Mouse (Mus musculus): ENCODE results near the gene Nrn1l. TPM values are rescaled to one million over a fixed set of nuclear protein-coding genes. Genes with fewer than 3 reads are reported as not detected.
A peak's percentile ranks its signal among the peaks of the same experiment; 100 is the strongest.

Gene Nrn1l
- total and polyA plus RNA-seq, 3 experiments: 0.41 to 1.6 (median 0.57) TPM

GRCm38 (mm10) chr8:105930602-105931001 lies 37.2 kb downstream of the Nrn1l start:
- no peaks in the 10 kb centered on the region for H3K79me2 ChIP-seq (replicated peaks; ENCODE audit: control insufficient read depth, insufficient read depth, low read length)
- DNase-seq: peak; percentile 79 to 92
- H3K36me3 ChIP-seq (ENCODE audit: control insufficient read depth, insufficient read depth, low read length): no peaks in the 10 kb centered on the region
- peak; percentile 99 for TF ChIP-seq CTCF (IDR thresholded peaks at IDR 0.05)
- TF ChIP-seq POLR2A (IDR thresholded peaks at IDR 0.05; ENCODE audit: insufficient read depth, low read depth, low read length): no peak
- peak; percentile 92 for TF ChIP-seq EP300 (IDR thresholded peaks at IDR 0.05; ENCODE audit: insufficient read depth, low read depth, low read length)
- H3K4me3 ChIP-seq: no peak overlapping the region
- intact Hi-C loops (cut with DNase I): loop anchor here (1.0 to 5.0 kb wide), 3 partner anchors 78 to 216 kb away; partner anchors contain the start of gene Cenpt
- no peaks in the 10 kb centered on the region for H3K27me3 ChIP-seq (ENCODE audit: control insufficient read depth, insufficient read depth, low read length)
- no peaks in the 10 kb centered on the region for H3K4me1 ChIP-seq (ENCODE audit: control insufficient read depth, insufficient read depth, low read length)
- H3K9ac ChIP-seq (ENCODE audit: low read depth, low read length): no peak overlapping the region
- WGBS: 20% methylated on average over 8 of the region's 8 CpGs
- H3K27ac ChIP-seq: no peak overlapping the region

GRCm38 (mm10) chr8:105931271-105931670 lies 37.9 kb downstream of the Nrn1l start:
- Histone ChIP-seq H3K27ac (no peak overlapping the region), H3K4me1 (ENCODE audit: control insufficient read depth, insufficient read depth, low read length) (no peaks in the 10 kb centered on the region), H3K9ac (ENCODE audit: low read depth, low read length) (no peak overlapping the region), H3K79me2 (replicated peaks; ENCODE audit: control insufficient read depth, insufficient read depth, low read length) (no peaks in the 10 kb centered on the region), H3K27me3 (ENCODE audit: control insufficient read depth, insufficient read depth, low read length) (no peaks in the 10 kb centered on the region), H3K36me3 (ENCODE audit: control insufficient read depth, insufficient read depth, low read length) (no peaks in the 10 kb centered on the region), H3K4me3 (no peak overlapping the region)
- TF ChIP-seq CTCF (IDR thresholded peaks at IDR 0.05) (no peak), EP300 (IDR thresholded peaks at IDR 0.05; ENCODE audit: insufficient read depth, low read depth, low read length) (no peak), POLR2A (IDR thresholded peaks at IDR 0.05; ENCODE audit: insufficient read depth, low read depth, low read length) (no peak)
- DNase-seq: no peak
- 96% methylated on average over 3 of the region's 3 CpGs for WGBS
- intact Hi-C loops (cut with DNase I): loop anchor here (5.0 kb wide), 1 partner anchor 79 kb away; the partner anchor contains the start of gene Cenpt

- no peak overlapping the region for H3K4me3 ChIP-seq
- no peaks in the 10 kb centered on the region for H3K27me3 ChIP-seq (ENCODE audit: control insufficient read depth, insufficient read depth, low read length)
- no peak overlapping the region for H3K9ac ChIP-seq (ENCODE audit: low read depth, low read length)
- DNase-seq: no peak
- H3K79me2 ChIP-seq (replicated peaks; ENCODE audit: control insufficient read depth, insufficient read depth, low read length): no peaks in the 10 kb centered on the region
- intact Hi-C loops (cut with DNase I): loop anchor here (5.0 kb wide), 1 partner anchor 80 kb away; the partner anchor contains the start of gene Cenpt
- H3K4me1 ChIP-seq (ENCODE audit: control insufficient read depth, insufficient read depth, low read length): peaks cover 3% of the 10 kb centered on the region; the same call in 1 of the 2 replicates
- WGBS: 91% methylated on average over 11 of the region's 11 CpGs
- no peaks in the 10 kb centered on the region for H3K36me3 ChIP-seq (ENCODE audit: control insufficient read depth, insufficient read depth, low read length)
- TF ChIP-seq EP300 (IDR thresholded peaks at IDR 0.05; ENCODE audit: insufficient read depth, low read depth, low read length): no peak
- TF ChIP-seq CTCF (IDR thresholded peaks at IDR 0.05): no peak
- no peak for TF ChIP-seq POLR2A (IDR thresholded peaks at IDR 0.05; ENCODE audit: insufficient read depth, low read depth, low read length)
- H3K27ac ChIP-seq: no peak overlapping the region
Measured at GRCm38 (mm10) chr8:105932525-105932924, 39.2 kb downstream of the Nrn1l start.

- Histone ChIP-seq H3K36me3 (ENCODE audit: control insufficient read depth, insufficient read depth, low read length) (no peaks in the 10 kb centered on the region), H3K4me3 (no peak within 1 kb of the TSS), H3K27ac (no peak within 1 kb of the TSS), H3K9ac (ENCODE audit: low read depth, low read length) (no peak within 1 kb of the TSS), H3K4me1 (ENCODE audit: control insufficient read depth, insufficient read depth, low read length) (peaks cover 4% of the 10 kb centered on the region), H3K79me2 (replicated peaks; ENCODE audit: control insufficient read depth, insufficient read depth, low read length) (no peaks in the 10 kb centered on the region), H3K27me3 (ENCODE audit: control insufficient read depth, insufficient read depth, low read length) (no peaks in the 10 kb centered on the region)
- no peak for DNase-seq
- 96% methylated on average over 2 of the region's 2 CpGs for WGBS
- intact Hi-C loops (cut with DNase I): loop anchor here (5.0 kb wide), 1 partner anchor 81 kb away; the partner anchor contains the start of gene Cenpt
- TF ChIP-seq POLR2A (IDR thresholded peaks at IDR 0.05; ENCODE audit: insufficient read depth, low read depth, low read length) (no peak), EP300 (IDR thresholded peaks at IDR 0.05; ENCODE audit: insufficient read depth, low read depth, low read length) (no peak), CTCF (IDR thresholded peaks at IDR 0.05) (no peak)
Measured at GRCm38 (mm10) chr8:105933762-105934161, 40.4 kb downstream of the Nrn1l start, which contains the start of gene Ctrl. Gene Ctrl (minus strand): TSS chr8:105933862.

GRCm38 (mm10) chr8:105935105-105935504 lies 41.7 kb downstream of the Nrn1l start:
- TF ChIP-seq CTCF (IDR thresholded peaks at IDR 0.05) (no peak), POLR2A (IDR thresholded peaks at IDR 0.05; ENCODE audit: insufficient read depth, low read depth, low read length) (no peak), EP300 (IDR thresholded peaks at IDR 0.05; ENCODE audit: insufficient read depth, low read depth, low read length) (no peak)
- peaks cover 4% of the 10 kb centered on the region for H3K4me1 ChIP-seq (ENCODE audit: control insufficient read depth, insufficient read depth, low read length)
- H3K9ac ChIP-seq (ENCODE audit: low read depth, low read length): no peak overlapping the region
- no peak overlapping the region for H3K4me3 ChIP-seq
- no peak overlapping the region for H3K27ac ChIP-seq
- DNase-seq: no peak
- intact Hi-C loops (cut with DNase I): no loop called here
- no peaks in the 10 kb centered on the region for H3K27me3 ChIP-seq (ENCODE audit: control insufficient read depth, insufficient read depth, low read length)
- 61% methylated on average over 6 of the region's 6 CpGs for WGBS
- H3K79me2 ChIP-seq (replicated peaks; ENCODE audit: control insufficient read depth, insufficient read depth, low read length): no peaks in the 10 kb centered on the region
- no peaks in the 10 kb centered on the region for H3K36me3 ChIP-seq (ENCODE audit: control insufficient read depth, insufficient read depth, low read length)

- H3K4me1 ChIP-seq (ENCODE audit: control insufficient read depth, insufficient read depth, low read length): peaks cover 4% of the 10 kb centered on the region
- 41% methylated on average over 7 of the region's 7 CpGs for WGBS
- peak overlapping the region; percentile 34; the same call in 1 of the 2 replicates for H3K9ac ChIP-seq (ENCODE audit: low read depth, low read length)
- no peaks in the 10 kb centered on the region for H3K27me3 ChIP-seq (ENCODE audit: control insufficient read depth, insufficient read depth, low read length)
- H3K79me2 ChIP-seq (replicated peaks; ENCODE audit: control insufficient read depth, insufficient read depth, low read length): no peaks in the 10 kb centered on the region
- peak overlapping the region; percentile 95 for H3K4me3 ChIP-seq
- TF ChIP-seq POLR2A (IDR thresholded peaks at IDR 0.05; ENCODE audit: insufficient read depth, low read depth, low read length): no peak
- TF ChIP-seq CTCF (IDR thresholded peaks at IDR 0.05): no peak
- no peak for TF ChIP-seq EP300 (IDR thresholded peaks at IDR 0.05; ENCODE audit: insufficient read depth, low read depth, low read length)
- no peaks in the 10 kb centered on the region for H3K36me3 ChIP-seq (ENCODE audit: control insufficient read depth, insufficient read depth, low read length)
- intact Hi-C loops (cut with DNase I): loop anchor here (2.0 kb wide), 1 partner anchor 35 kb away; the partner anchor contains the start of gene Pskh1
- no peak for DNase-seq
- H3K27ac ChIP-seq: peak overlapping the region; percentile 92; the same call in 1 of the 2 replicates
Measured at GRCm38 (mm10) chr8:105935863-105936603, 42.7 kb downstream of the Nrn1l start.
